Mouse (Mus musculus) layer of hippocampus, postnatal 36 days (tissue): ENCODE results near the gene Tfec. TPM values are rescaled to one million over a fixed set of nuclear protein-coding genes. Genes with fewer than 3 reads are reported as not detected.

Experiments
- DNase-seq, 2 experiments: peaks; one replicate each; pipeline ENCODE4 v3.0.0; 2022
- total RNA-seq, 2 experiments: library from RNA; stranded (reverse); gene quantifications; 2 replicates each; pipeline ENCODE4 v1.2.3; 2021

Tfec gene
- total RNA-seq, 2 experiments from 2014 or later = not detected

DNA sequence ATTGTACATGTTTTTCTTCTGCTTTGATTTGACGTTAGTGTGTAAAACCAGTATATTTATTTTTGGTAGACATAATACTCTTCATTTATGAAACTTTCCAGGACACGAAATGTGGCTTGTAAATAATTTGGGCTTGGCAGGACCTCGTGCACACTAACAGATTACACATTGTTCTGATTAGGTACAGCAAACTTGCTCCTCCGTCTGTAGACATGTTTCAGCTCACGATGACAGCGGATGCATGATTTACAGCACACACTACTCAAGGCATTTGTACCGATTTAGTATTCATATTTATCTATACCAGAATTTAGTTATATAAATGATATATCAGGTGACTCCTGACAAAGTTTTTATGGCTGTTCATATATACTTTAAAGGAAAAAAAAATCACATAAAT, 104.2 kb downstream of the Tfec start:
- DNase-seq = no peak

DNA sequence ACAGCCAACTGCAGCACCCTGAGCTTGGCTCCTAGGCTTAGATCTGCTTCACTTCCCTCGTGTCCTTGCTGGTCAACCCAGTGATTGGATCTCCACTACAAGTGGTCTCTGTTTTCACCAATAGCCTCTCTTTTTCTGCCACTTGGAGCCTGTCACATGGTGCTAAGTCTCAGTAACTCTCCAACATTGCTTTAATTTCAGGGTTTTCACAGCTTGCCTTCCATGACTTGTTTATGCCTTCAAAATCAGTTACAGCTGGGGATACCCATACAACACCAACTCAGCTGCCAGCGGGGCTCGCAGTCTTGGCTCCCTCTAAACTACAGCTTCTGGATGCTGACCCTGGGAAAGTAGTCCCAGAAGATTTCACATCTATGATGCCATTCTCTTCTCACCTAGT, 113.1 kb downstream of the Tfec start:
- no peak for DNase-seq

Other genes starting within 250 kb of the Tfec start
- 1 to 10 TPM; 2.2 to 2.7 TPM for gene Tes, start 166.7 kb upstream of the Tfec start, total RNA-seq